Mouse (Mus musculus) induced T-regulatory cell, adult 2 months (primary cell): Measurements from ENCODE around the gene Gm904.
"Not testable (repeated sequence)": the region's sequence is repeated elsewhere in the genome, so short reads cannot be mapped to it uniquely, and the experiment has no call there.

Source experiments
- DNase-seq: peaks from one replicate; pipeline ENCODE4 v3.0.0-alpha.2; 2012; ENCODE audit warnings: low read depth

Gm904 gene

GRCm38 (mm10) chr13:50642928-50643327 is at the start of gene Gm904:
Gene Gm904 (plus strand): TSS chr13:50643228.
- DNase-seq, result not testable (repeated sequence)

- DNase-seq, result not testable (repeated sequence)
Observed at GRCm38 (mm10) chr13:50648771-50649170, 5.7 kb downstream of the Gm904 start.
